Mouse (Mus musculus) ES-Bruce4 (cell line): Measurements from ENCODE around the gene Dnajc6. TPM values are rescaled to one million over a fixed set of nuclear protein-coding genes. Genes with fewer than 3 reads are reported as not detected.

Experiments
- H3K27ac ChIP-seq: 2 replicates; pipeline ENCODE4 v1.5.1; 2012; ENCODE audit warnings: low read length, inconsistent platforms; ENCODE audit not compliant: insufficient read depth
- H3K27me3 ChIP-seq: 2 replicates; pipeline ENCODE4 v1.6.1; 2012; ENCODE audit warnings: mild to moderate bottlenecking, low read length, inconsistent platforms; ENCODE audit not compliant: control insufficient read depth, poor library complexity, insufficient read depth, severe bottlenecking
- H3K36me3 ChIP-seq: 2 replicates; pipeline ENCODE4 v1.6.1; 2012; ENCODE audit warnings: inconsistent platforms, mild to moderate bottlenecking, low read length, moderate library complexity; ENCODE audit not compliant: control insufficient read depth, poor library complexity, insufficient read depth, severe bottlenecking
- H3K4me1 ChIP-seq: one replicate; pipeline ENCODE4 v1.8.1; 2011; ENCODE audit warnings: low read length; ENCODE audit not compliant: control insufficient read depth, insufficient read depth
- H3K4me3 ChIP-seq: 2 replicates; pipeline ENCODE4 v1.5.1; 2011; ENCODE audit warnings: low read depth, mild to moderate bottlenecking, low read length
- H3K9ac ChIP-seq: 2 replicates; pipeline ENCODE4 v1.6.1; 2012; ENCODE audit warnings: low read depth, mild to moderate bottlenecking, inconsistent platforms; ENCODE audit not compliant: poor library complexity, severe bottlenecking
- H3K9me3 ChIP-seq: replicated peaks from 2 replicates; pipeline ENCODE4 v1.6.1; 2012; ENCODE audit warnings: mild to moderate bottlenecking, low read length, inconsistent platforms; ENCODE audit not compliant: control insufficient read depth, poor library complexity, insufficient read depth, severe bottlenecking
- CTCF ChIP-seq: IDR thresholded peaks from one replicate; pipeline ENCODE4 v1.8.1; 2011; ENCODE audit warnings: low read depth, low read length
- EP300 ChIP-seq: IDR thresholded peaks from 2 replicates; pipeline ENCODE4 v1.6.1; 2011; ENCODE audit warnings: low read depth, low read length; ENCODE audit not compliant: insufficient read depth
- POLR2A ChIP-seq: IDR thresholded peaks from one replicate; pipeline ENCODE4 v1.8.1; 2011; ENCODE audit warnings: low read length; ENCODE audit not compliant: insufficient read depth
- polyA plus RNA-seq: library from polyadenylated mRNA; stranded (reverse); fragments of >200 nt; gene quantifications from 2 replicates; pipeline ENCODE4 v1.2.4, GENCODE M21; 2011; ENCODE audit warnings: low read depth; ENCODE audit not compliant: missing spikeins, insufficient read depth, insufficient read length

Dnajc6 gene
- polyA plus RNA-seq, 1 experiment = 15.5 TPM

GRCm38 (mm10) chr4:101620206-101620605, 123.8 kb downstream of the Dnajc6 start:
- no peaks in the 10 kb centered on the region for H3K27me3 ChIP-seq
- 0 out of 2 replicates have a peak, but pooled peaks cover 2% of the 10 kb centered on the region for H3K36me3 ChIP-seq
- TF ChIP-seq CTCF = no peak
- no peak for TF ChIP-seq POLR2A
- TF ChIP-seq EP300 = no peak
- no peaks in the 10 kb centered on the region for H3K9me3 ChIP-seq
- no peaks in the 10 kb centered on the region for H3K4me1 ChIP-seq
- no peak overlapping the region for H3K4me3 ChIP-seq
- H3K9ac ChIP-seq = no peak overlapping the region
- H3K27ac ChIP-seq = no peak overlapping the region

DNA sequence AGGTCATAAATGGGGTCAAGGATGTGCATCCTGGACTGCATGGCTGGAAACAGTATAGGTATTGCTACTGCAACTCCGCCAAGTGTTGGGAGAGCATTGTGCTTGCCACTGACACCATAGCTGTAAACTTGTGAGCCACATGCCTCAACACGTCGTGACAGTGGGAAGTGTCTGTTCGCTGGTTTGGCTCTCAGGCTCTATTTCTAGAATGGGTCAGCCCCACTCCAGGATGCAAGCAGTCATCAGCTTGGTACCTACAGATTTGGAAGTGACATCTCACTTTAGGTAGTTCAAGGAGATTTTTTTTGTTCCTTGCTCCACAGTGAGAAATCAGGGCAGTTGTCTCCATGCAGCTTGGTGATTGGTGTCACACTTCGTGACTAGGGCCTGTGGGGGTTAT, 124.8 kb downstream of the Dnajc6 start:
- H3K36me3 ChIP-seq = no peaks in the 10 kb centered on the region
- no peak for TF ChIP-seq EP300
- TF ChIP-seq CTCF = no peak
- no peak for TF ChIP-seq POLR2A
- no peaks in the 10 kb centered on the region for H3K4me1 ChIP-seq
- H3K27ac ChIP-seq = no peak overlapping the region
- no peak overlapping the region for H3K9ac ChIP-seq
- H3K27me3 ChIP-seq = no peaks in the 10 kb centered on the region
- no peaks in the 10 kb centered on the region for H3K9me3 ChIP-seq
- H3K4me3 ChIP-seq = no peak overlapping the region

GRCm38 (mm10) chr4:101625278-101625677, 128.8 kb downstream of the Dnajc6 start:
- H3K36me3 ChIP-seq = no peaks in the 10 kb centered on the region
- H3K9me3 ChIP-seq = no peaks in the 10 kb centered on the region
- no peaks in the 10 kb centered on the region for H3K27me3 ChIP-seq
- H3K27ac ChIP-seq = no peak overlapping the region
- TF ChIP-seq POLR2A = no peak
- TF ChIP-seq CTCF = no peak
- no peak for TF ChIP-seq EP300
- no peak overlapping the region for H3K4me3 ChIP-seq
- no peak overlapping the region for H3K9ac ChIP-seq
- H3K4me1 ChIP-seq = no peaks in the 10 kb centered on the region

- TF ChIP-seq POLR2A = no peak
- no peak for TF ChIP-seq CTCF
- no peak for TF ChIP-seq EP300
- Histone ChIP-seq H3K27me3 (no peaks in the 10 kb centered on the region), H3K4me3 (no peak overlapping the region), H3K27ac (no peak overlapping the region), H3K9ac (no peak overlapping the region), H3K9me3 (no peaks in the 10 kb centered on the region), H3K36me3 (peaks cover 7% of the 10 kb centered on the region; the same call in 1 of the 2 replicates), H3K4me1 (no peaks in the 10 kb centered on the region)
Observed at GRCm38 (mm10) chr4:101635596-101635995, 139.1 kb downstream of the Dnajc6 start.

DNA sequence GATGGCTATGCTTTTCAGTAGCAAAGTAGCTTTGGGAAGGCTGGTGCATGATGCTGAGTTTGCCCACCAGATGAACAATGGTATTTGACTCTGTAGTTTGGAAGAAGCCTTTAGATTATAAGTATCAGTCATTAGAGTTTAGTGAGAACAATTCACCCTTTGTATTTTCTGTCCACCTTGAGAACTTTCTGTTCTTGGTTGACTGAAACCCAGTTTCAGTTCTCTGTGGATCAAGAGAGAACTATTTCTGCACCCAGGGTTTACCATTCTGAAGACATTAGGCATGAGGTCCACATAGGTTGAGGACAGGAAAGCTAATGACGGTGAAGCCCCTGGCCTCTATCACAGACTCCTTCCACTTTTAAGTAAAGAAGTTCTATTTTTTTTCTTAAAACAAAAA, 141.0 kb downstream of the Dnajc6 start:
- TF ChIP-seq CTCF (no peak), EP300 (no peak), POLR2A (no peak)
- Histone ChIP-seq H3K27me3 (no peaks in the 10 kb centered on the region), H3K9me3 (no peaks in the 10 kb centered on the region), H3K4me1 (no peaks in the 10 kb centered on the region), H3K4me3 (no peak overlapping the region), H3K27ac (no peak overlapping the region), H3K36me3 (peaks cover 7% of the 10 kb centered on the region; the same call in 1 of the 2 replicates), H3K9ac (no peak overlapping the region)

GRCm38 (mm10) chr4:101640631-101641030, 144.2 kb downstream of the Dnajc6 start:
- no peak overlapping the region for H3K9ac ChIP-seq
- no peak overlapping the region for H3K4me3 ChIP-seq
- peaks cover 7% of the 10 kb centered on the region; the same call in 1 of the 2 replicates for H3K36me3 ChIP-seq
- H3K27ac ChIP-seq = no peak overlapping the region
- H3K9me3 ChIP-seq = no peaks in the 10 kb centered on the region
- H3K4me1 ChIP-seq = no peaks in the 10 kb centered on the region
- TF ChIP-seq EP300 = no peak
- no peak for TF ChIP-seq POLR2A
- TF ChIP-seq CTCF = no peak
- H3K27me3 ChIP-seq = no peaks in the 10 kb centered on the region

- TF ChIP-seq POLR2A (no peak), EP300 (no peak), CTCF (no peak)
- Histone ChIP-seq H3K4me3 (no peak overlapping the region), H3K36me3 (peaks cover 3% of the 10 kb centered on the region; the same call in 1 of the 2 replicates), H3K4me1 (no peaks in the 10 kb centered on the region), H3K27ac (no peak overlapping the region), H3K27me3 (no peaks in the 10 kb centered on the region), H3K9ac (no peak overlapping the region), H3K9me3 (no peaks in the 10 kb centered on the region)
Observed at GRCm38 (mm10) chr4:101642708-101643107, 146.3 kb downstream of the Dnajc6 start.
